Mouse (Mus musculus) natural killer cell, adult 2 months (primary cell): ENCODE measurements around the gene Agl.
A peak's percentile ranks its signal among the peaks of the same experiment; 100 is the strongest.
"Not testable (repeated sequence)": the region's sequence is repeated elsewhere in the genome, so short reads cannot be mapped to it uniquely, and the experiment has no call there.

ENCODE experiments used
- DNase-seq, 2 experiments: peaks; one replicate each; pipeline ENCODE4 v3.0.0; 2022; ENCODE audit warnings: low spot score in 2 of 2

The Agl gene

DNA sequence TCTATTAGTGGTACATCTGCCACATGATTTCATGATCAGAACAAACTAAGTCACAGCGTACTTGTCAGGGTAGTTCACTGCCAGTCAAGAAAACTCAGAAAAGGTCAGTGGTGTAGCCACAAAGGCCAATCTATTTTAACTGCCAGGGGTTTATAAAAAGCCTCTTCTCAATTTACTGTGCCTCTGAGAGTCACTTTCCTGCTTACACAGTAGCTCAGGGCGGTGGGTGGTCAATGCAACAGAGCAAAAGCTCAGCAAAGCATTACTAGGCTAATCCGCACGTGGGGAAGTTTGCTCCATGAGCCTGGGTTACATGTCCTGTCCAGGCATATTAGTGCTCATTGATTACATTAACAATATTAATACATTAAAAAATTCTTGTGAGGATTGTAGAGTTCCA is 8.0 kb upstream of the Agl start:
- DNase-seq = no peak

GRCm38 (mm10) chr3:116815305-116815797 is 7.4 kb upstream of the Agl start:
- DNase-seq = no peak

DNA sequence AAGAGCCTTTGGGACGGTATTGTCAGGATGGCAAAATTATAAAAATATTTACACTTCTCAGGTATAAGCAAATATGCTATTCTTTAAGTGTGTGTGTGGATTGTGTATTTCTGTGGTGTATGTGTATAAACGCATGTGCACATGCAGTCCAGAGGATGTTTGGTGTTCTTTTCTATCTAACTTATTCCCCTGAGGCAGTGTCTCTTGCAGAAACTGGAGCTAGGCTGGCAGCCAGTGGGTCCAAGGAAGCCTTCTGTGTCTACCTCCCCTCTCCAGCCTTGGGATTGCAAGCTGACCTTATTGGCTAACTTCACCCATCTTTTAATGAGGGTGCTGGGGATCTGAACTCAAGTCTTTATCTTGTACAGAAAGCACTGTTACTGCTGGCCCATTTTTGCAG is 5.0 kb upstream of the Agl start:
- DNase-seq = no peak

DNA sequence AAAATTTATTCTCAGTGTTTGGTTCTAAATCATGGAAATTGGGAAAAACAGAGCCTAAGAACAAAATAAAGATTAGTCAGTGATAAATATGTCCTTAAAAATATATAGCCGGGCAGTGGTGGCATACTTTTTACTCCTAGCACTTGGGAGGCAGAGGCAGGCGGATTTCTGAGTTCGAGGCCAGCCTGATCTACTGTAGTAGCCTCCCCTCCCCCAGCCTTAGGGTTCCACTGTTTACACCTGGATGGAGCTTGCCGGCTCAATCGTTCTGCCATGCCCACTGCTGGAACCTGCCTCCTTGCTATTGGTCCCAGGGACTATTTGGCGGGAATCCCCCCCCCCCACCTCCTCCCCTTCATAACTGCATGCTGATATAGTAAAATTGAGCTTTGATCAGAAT is 2.4 kb upstream of the Agl start:
- not testable (repeated sequence) for DNase-seq

- DNase-seq = no peak
These were observed 1.3 kb upstream of the Agl start for GRCm38 (mm10) chr3:116809221-116809620.

DNA sequence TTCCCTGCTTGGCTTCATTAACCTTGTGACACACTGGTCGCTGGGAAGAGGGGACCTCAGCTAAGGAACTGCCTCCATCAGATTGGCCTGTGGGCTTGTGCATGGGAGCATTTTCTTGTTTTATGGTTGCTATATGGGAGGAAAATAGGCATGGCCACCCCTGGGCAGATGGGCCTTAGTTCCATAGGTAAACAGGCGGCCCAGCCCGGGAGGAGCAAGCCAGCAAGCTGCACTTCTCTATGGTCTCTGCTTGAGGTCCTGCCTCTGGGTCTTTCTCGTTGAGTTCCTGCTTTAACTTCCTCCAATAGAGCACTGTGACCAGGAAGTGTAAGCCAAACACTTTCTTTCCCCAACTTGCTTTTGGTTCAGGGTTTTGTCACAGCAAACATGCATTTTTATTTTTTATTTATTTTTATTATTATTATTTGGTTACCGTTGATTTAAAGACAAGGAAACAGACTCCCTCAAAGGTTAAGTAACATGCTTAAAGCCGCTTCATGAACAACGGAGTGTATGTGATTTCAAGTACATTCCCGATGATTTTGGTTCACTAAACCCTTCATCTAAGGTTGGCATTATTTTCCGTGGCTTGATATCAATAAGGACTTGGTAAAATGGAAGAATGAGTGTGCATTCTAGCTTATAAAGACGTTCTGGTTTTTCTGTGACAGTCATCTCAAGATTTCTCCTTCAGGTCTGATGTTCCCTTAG is 696 bp upstream of the Agl start:
- no peak for DNase-seq

DNA sequence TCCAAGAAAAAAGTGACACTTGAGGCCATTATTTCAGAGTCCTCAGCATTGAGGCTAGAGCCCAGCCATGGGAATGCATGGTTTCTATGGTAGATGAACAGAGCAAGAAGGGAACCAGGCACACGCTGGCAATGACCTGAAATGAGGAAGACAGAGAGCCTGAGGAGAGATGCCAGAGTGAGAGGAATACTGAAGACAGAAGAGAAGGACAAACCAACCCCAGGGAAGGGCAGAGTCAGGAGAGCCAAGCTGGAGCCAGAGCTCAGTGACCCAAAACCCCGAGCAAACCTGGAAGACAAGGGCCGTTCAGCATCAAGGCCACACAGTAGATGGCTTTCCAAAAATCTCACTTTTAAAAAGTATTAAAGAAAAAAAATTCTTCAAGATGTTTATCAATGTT is 2.1 kb downstream of the Agl start:
- DNase-seq = no peak

GRCm38 (mm10) chr3:116804746-116805285 is 3.1 kb downstream of the Agl start:
- no peak for DNase-seq

GRCm38 (mm10) chr3:116801755-116802154 is 6.2 kb downstream of the Agl start:
- DNase-seq = no peak

DNA sequence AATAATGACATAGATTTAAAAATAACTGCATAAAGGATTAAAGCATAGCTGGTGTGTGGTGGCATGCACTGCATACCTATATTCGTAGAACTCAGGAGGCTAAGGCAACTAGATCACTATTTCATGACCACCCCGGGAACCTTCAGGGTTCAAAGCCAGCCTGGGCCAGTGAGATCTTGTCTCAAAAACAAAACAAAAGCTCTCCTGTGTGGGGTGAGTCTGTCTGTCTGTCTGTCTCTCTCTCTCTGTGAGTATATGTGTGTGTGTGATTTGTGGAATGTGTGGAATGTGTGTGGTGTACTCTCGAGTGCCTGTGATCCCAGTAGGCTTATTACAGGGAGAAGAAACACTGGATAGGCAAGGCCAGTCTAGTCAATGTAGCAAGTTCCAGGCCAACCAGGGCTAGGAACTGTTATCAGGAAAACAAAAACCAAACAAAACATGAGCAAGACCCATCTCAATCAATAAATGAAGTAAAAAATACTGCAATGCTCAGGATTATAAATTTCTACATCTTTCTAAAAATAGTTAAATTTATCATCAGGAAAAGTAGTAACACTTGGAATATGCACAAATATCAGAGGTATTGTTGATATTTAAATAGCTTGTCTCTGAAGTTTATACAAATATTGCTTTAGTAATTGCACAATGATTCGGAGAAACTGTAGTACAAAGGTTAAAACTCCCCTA is 9.0 kb downstream of the Agl start:
- no peak for DNase-seq

DNA sequence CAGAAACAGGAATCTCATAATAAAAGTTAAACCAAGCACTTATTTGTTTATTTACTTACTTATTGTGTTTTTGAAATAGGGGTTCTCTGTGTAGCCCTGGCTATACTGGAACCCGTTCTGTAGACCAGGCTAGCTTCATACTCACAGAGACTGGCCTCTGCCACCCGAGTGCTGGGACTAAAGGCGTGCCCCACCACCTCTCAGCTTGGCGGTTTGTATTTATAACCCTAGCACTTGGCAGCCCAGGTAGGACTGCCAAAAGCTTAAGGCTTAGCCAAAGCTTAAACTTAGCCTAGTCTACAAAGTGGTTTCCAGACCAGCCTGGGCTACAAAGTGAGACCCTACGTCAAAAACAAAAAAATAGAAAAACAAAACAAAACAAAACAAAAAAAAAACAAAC is 19.1 kb downstream of the Agl start:
- DNase-seq = no peak

DNA sequence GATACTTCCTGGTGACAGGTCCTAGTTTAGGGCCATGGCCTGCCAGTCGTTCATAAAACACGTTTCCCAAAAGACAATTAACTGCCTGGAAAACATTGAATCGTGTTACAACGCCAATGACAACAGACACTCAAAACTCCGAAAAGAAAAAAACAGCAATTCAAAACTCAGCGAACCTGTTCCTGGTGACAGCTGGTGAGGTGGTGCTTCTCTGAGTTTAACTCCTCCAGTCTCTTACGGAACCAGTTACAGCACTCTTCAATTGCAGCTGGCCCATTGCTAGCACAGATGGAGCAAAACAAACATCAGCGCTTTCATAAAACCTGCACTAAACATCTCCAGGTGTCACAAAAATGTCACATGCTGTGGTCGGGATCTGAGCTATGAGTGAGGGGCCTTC is 21.4 kb downstream of the Agl start:
- no peak for DNase-seq

GRCm38 (mm10) chr3:116785820-116786219 is 22.1 kb downstream of the Agl start:
- DNase-seq = no peak

- no peak for DNase-seq
These were observed 23.2 kb downstream of the Agl start for GRCm38 (mm10) chr3:116784811-116785210.

GRCm38 (mm10) chr3:116784290-116784689 is 23.7 kb downstream of the Agl start:
- DNase-seq = no peak

- no peak for DNase-seq
These were observed 31.0 kb downstream of the Agl start for GRCm38 (mm10) chr3:116776961-116777360.

- no peak for DNase-seq
These were observed 34.1 kb downstream of the Agl start for GRCm38 (mm10) chr3:116773836-116774235.

GRCm38 (mm10) chr3:116771597-116771996 is 36.4 kb downstream of the Agl start:
- no peak for DNase-seq

DNA sequence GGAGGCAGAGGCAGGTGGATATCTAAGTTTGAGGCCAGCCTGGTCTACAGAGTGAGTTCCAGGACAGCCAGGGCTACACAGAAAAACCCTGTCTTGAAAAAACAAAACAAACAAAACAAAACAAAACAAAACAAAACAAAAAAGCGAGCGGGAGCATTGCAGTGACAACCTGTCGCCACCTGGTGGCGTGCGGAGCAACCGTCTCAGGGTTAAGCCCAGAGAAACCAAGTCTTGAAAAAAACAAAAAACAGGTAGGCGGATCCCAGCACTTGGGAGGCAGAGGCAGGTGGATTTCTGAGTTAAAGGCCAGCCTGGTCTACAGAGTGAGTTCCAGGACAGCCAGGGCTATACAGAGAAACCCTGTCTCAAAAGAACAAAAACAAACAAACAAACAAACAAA is 41.0 kb downstream of the Agl start:
- peak; percentile 6 to 16 for DNase-seq

DNA sequence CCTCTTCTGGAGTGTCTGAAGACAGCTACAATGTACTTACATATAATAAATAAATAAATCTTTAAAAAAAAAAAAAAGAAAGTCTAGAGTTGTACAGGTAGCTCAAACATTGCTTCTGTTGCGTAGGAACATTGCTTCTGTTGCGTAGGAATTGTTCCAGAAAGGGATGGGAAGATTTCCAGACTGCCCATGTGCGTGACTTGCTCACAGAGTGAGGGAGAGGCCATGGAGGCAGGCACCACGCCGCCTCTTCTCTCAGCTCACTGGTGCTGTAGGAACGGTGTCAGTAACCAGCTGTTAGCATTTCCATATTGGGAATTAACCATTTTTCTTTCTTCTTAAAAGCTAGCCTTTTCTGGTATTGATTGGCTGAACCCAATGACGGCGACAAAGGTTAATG is 55.1 kb downstream of the Agl start:
- DNase-seq = no peak

- peak; percentile 26 to 51 for DNase-seq
These were observed 56.6 kb downstream of the Agl start for GRCm38 (mm10) chr3:116751191-116751860.

- DNase-seq = peak in 1 of 2 experiments; percentile 7
These were observed 59.4 kb downstream of the Agl start for GRCm38 (mm10) chr3:116748391-116749170.
